Mouse (Mus musculus) forebrain, embryonic 10.5 days (tissue): ENCODE measurements at regions not wholly inside any gene's neighbourhood (a gene's known extent, or its start where the extent isn't known, plus 50 kb on each side); places are given as distances from the start of the nearest gene placed in this dataset.

Experiments
- DNase-seq: peaks from one replicate; pipeline ENCODE4 v3.0.0-alpha.2; 2017; ENCODE audit warnings: low spot score; ENCODE audit errors: extremely low spot score
- H3K27ac ChIP-seq: fragments of 300-500 bp; sonication (generic); 2 replicates; pipeline ENCODE4 v1.5.1; 2016; ENCODE audit warnings: mild to moderate bottlenecking
- H3K27me3 ChIP-seq: fragments of 300-500 bp; sonication (generic); 2 replicates; pipeline ENCODE4 v1.6.1; 2016; ENCODE audit warnings: mild to moderate bottlenecking; ENCODE audit not compliant: poor library complexity, severe bottlenecking
- H3K36me3 ChIP-seq: fragments of 300-500 bp; sonication (generic); replicated peaks from 2 replicates; pipeline ENCODE4 v1.6.1; 2016; ENCODE audit warnings: mild to moderate bottlenecking, moderate library complexity
- H3K4me1 ChIP-seq: fragments of 300-500 bp; sonication (generic); 2 replicates; pipeline ENCODE4 v1.6.1; 2016
- H3K4me3 ChIP-seq: fragments of 300-500 bp; sonication (generic); 2 replicates; pipeline ENCODE4 v1.5.1; 2016; ENCODE audit warnings: mild to moderate bottlenecking, moderate library complexity
- H3K9me3 ChIP-seq: fragments of 300-500 bp; sonication (generic); 2 replicates; pipeline ENCODE4 v1.6.1; 2016; ENCODE audit warnings: mild to moderate bottlenecking, moderate library complexity
- WGBS: fragments of 180-500 bp; shearing (Covaris S2); methylation state at CpG from one replicate; pipeline ENCODE4 v1.1.7; 2016; 5-methylcytosine and 5-hydroxymethylcytosine counted together

GRCm38 (mm10) chr10:102685833-102686434, 173.9 kb downstream of the Rassf9 start:
- H3K36me3 ChIP-seq, result no peaks in the 10 kb centered on the region
- H3K9me3 ChIP-seq, result no peaks in the 10 kb centered on the region
- H3K4me3 ChIP-seq, result no peak overlapping the region
- H3K4me1 ChIP-seq, result no peaks in the 10 kb centered on the region
- WGBS, result 89% methylated on average over 7 of the region's 7 CpGs
- DNase-seq, result no peak
- no peak overlapping the region for H3K27ac ChIP-seq
- H3K27me3 ChIP-seq, result no peaks in the 10 kb centered on the region

GRCm38 (mm10) chr10:102667359-102667758, 155.3 kb downstream of the Rassf9 start:
- DNase-seq, result no peak
- 79% methylated on average over 5 of the region's 5 CpGs for WGBS
- Histone ChIP-seq H3K4me1 (no peaks in the 10 kb centered on the region), H3K9me3 (no peaks in the 10 kb centered on the region), H3K27ac (no peak overlapping the region), H3K4me3 (no peak overlapping the region), H3K36me3 (no peaks in the 10 kb centered on the region), H3K27me3 (no peaks in the 10 kb centered on the region)

- no peaks in the 10 kb centered on the region for H3K9me3 ChIP-seq
These were observed 147.7 kb downstream of the Rassf9 start for GRCm38 (mm10) chr10:102659683-102660082.

GRCm38 (mm10) chr10:102636507-102636906, 124.5 kb downstream of the Rassf9 start:
- Histone ChIP-seq H3K4me3 (no peak overlapping the region), H3K27ac (no peak overlapping the region), H3K4me1 (no peaks in the 10 kb centered on the region), H3K9me3 (no peaks in the 10 kb centered on the region), H3K36me3 (no peaks in the 10 kb centered on the region), H3K27me3 (no peaks in the 10 kb centered on the region)
- no peak for DNase-seq
- WGBS, result 89% methylated on average over 2 of the region's 2 CpGs

More at GRCm38 (mm10) chr10:102659683-102660082, 147.7 kb downstream of the Rassf9 start:
- no peaks in the 10 kb centered on the region for H3K27me3 ChIP-seq
- H3K4me1 ChIP-seq, result no peaks in the 10 kb centered on the region
- DNase-seq, result no peak
- no peak overlapping the region for H3K4me3 ChIP-seq
- H3K27ac ChIP-seq, result no peak overlapping the region
- no peaks in the 10 kb centered on the region for H3K36me3 ChIP-seq
- 90% methylated on average over 6 of the region's 6 CpGs for WGBS

- Histone ChIP-seq H3K27ac (no peak overlapping the region), H3K4me1 (no peaks in the 10 kb centered on the region), H3K9me3 (no peaks in the 10 kb centered on the region), H3K4me3 (no peak overlapping the region), H3K27me3 (no peaks in the 10 kb centered on the region), H3K36me3 (no peaks in the 10 kb centered on the region)
- no peak for DNase-seq
- 84% methylated on average over 4 of the region's 4 CpGs for whole genome bisulfite sequencing
These were observed 121.4 kb downstream of the Rassf9 start for GRCm38 (mm10) chr10:102633438-102633837.

- Histone ChIP-seq H3K4me1 (no peaks in the 10 kb centered on the region), H3K27me3 (no peaks in the 10 kb centered on the region), H3K4me3 (no peak overlapping the region), H3K9me3 (no peaks in the 10 kb centered on the region), H3K36me3 (no peaks in the 10 kb centered on the region), H3K27ac (no peak overlapping the region)
- no peak for DNase-seq
These were observed 116.6 kb downstream of the Rassf9 start for GRCm38 (mm10) chr10:102628609-102629008.

- Histone ChIP-seq H3K36me3 (no peaks in the 10 kb centered on the region), H3K4me1 (no peaks in the 10 kb centered on the region), H3K9me3 (no peaks in the 10 kb centered on the region), H3K27ac (no peak overlapping the region), H3K4me3 (no peak overlapping the region), H3K27me3 (no peaks in the 10 kb centered on the region)
- WGBS, result 91% methylated on average over 3 of the region's 3 CpGs
- no peak for DNase-seq
These were observed 111.9 kb downstream of the Rassf9 start for GRCm38 (mm10) chr10:102623895-102624294.

GRCm38 (mm10) chr10:102622583-102623008, 110.6 kb downstream of the Rassf9 start:
- Histone ChIP-seq H3K4me3 (no peak overlapping the region), H3K4me1 (no peaks in the 10 kb centered on the region), H3K36me3 (no peaks in the 10 kb centered on the region), H3K9me3 (no peaks in the 10 kb centered on the region), H3K27me3 (no peaks in the 10 kb centered on the region), H3K27ac (no peak overlapping the region)
- WGBS, result 83% methylated on average over 2 of the region's 2 CpGs
- DNase-seq, result no peak

GRCm38 (mm10) chr10:102618711-102619110, 106.7 kb downstream of the Rassf9 start:
- H3K36me3 ChIP-seq, result no peaks in the 10 kb centered on the region
- WGBS, result 67% methylated on average over 2 of the region's 2 CpGs
- DNase-seq, result no peak
- H3K27ac ChIP-seq, result no peak overlapping the region
- H3K27me3 ChIP-seq, result no peaks in the 10 kb centered on the region
- H3K4me1 ChIP-seq, result no peaks in the 10 kb centered on the region
- no peaks in the 10 kb centered on the region for H3K9me3 ChIP-seq
- H3K4me3 ChIP-seq, result no peak overlapping the region

- Histone ChIP-seq H3K27ac (no peak overlapping the region), H3K27me3 (no peaks in the 10 kb centered on the region), H3K4me3 (no peak overlapping the region), H3K4me1 (no peaks in the 10 kb centered on the region), H3K9me3 (no peaks in the 10 kb centered on the region), H3K36me3 (no peaks in the 10 kb centered on the region)
- DNase-seq, result no peak
- WGBS, result 90% methylated on average over 10 of the region's 10 CpGs
These were observed 104.1 kb downstream of the Rassf9 start for GRCm38 (mm10) chr10:102615962-102616595.
